Mouse (Mus musculus): ENCODE data around the gene Ccl27b. TPM values are rescaled to one million over a fixed set of nuclear protein-coding genes. Genes with fewer than 3 reads are reported as not detected.

Ccl27b gene
- total RNA-seq (2023): not detected

DNA sequence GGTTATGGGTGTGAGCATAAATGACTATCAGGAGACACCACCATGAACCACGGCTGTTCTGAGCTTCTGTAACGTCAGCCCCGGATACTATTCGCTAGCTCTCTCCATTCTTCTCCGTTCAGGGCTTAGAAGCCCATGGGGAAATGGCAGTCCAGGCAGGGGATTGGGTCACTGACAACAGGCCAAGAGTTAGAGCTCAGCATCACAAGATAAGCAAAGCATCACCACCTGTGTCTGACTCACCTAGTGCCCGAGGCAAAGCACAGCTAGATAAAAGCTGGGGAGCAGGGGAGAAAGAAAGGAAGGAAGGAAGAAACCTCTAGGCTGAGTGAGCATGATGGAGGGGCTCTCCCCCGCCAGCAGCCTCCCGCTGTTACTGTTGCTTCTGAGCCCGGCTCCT is at the start of gene Ccl27b:
Ccl27b (plus strand) TSS at position 301 of the 400 bp plus-strand sequence.

GRCm38 (mm10) chr4:42611895-42612294 is 43.2 kb upstream of the Ccl27b start, which contains the start of gene Gm10591:
Gene Gm10591 (plus strand): TSS chr4:42612195.

DNA sequence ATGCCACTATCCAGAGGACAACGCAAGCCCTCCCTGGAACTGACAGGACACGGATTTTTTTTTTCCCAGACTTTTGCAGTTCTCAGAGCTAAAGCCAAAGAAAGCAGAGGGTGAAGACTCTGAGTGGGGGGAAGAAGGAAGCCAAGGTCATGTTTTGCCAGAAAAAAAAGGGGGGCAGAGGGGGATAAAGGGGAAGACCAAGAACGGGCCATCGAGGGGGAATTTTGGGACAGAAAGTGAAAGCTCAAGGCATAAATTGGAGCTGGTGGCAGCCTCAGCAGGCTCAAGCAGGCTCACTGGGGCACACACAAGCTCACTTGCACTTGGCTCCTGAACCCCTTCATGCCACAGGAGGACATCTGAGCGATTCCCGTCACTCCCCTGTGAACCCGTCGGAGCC is 25.6 kb upstream of the Ccl27b start, which contains the start of gene Gm2564:
Gm2564 (plus strand) TSS at position 301 of the 400 bp plus-strand sequence.

GRCm38 (mm10) chr4:42661793-42662192 is 6.7 kb downstream of the Ccl27b start, which contains the start of gene Il11ra2:
Gene Il11ra2 (minus strand): TSS chr4:42661893.

Other genes starting within 250 kb of the Ccl27b start
- gene Gm21586, start 215.9 kb upstream of the Ccl27b start, total RNA-seq (2023): not detected
- gene Gm2163, start 188.5 kb upstream of the Ccl27b start, total RNA-seq (2023): not detected
- 0.24 TPM for gene Fam205a2, start 127.1 kb upstream of the Ccl27b start, total RNA-seq (2023)
- not detected for gene Gm10591, start 43.1 kb upstream of the Ccl27b start, total RNA-seq (2023)
- gene Gm2564, start 25.5 kb upstream of the Ccl27b start, total RNA-seq (2023): not detected
- not detected for gene Il11ra2, start 6.6 kb downstream of the Ccl27b start, total RNA-seq (2023)
- gene 4930578G10Rik, start 80.3 kb downstream of the Ccl27b start, total RNA-seq (2023): not detected
- not detected for gene Ccl19, start 101.3 kb downstream of the Ccl27b start, total RNA-seq (2023)
- not detected for gene Ccl21a, start 118.7 kb downstream of the Ccl27b start, total RNA-seq (2023)
- not detected for gene Fam205a1, start 198.6 kb downstream of the Ccl27b start, total RNA-seq (2023)
- gene Gm12394, start 201.5 kb downstream of the Ccl27b start, total RNA-seq (2023): not detected
- not detected for gene Fam205c, start 219.0 kb downstream of the Ccl27b start, total RNA-seq (2023)

All from CD4-positive naive resting alpha-beta T cell, adult 57 days (primary cell).